Mouse (Mus musculus): ENCODE measurements at regions not wholly inside any gene's neighbourhood (a gene's known extent, or its start where the extent isn't known, plus 50 kb on each side); places are given as distances from the start of the nearest gene placed in this dataset.

DNA sequence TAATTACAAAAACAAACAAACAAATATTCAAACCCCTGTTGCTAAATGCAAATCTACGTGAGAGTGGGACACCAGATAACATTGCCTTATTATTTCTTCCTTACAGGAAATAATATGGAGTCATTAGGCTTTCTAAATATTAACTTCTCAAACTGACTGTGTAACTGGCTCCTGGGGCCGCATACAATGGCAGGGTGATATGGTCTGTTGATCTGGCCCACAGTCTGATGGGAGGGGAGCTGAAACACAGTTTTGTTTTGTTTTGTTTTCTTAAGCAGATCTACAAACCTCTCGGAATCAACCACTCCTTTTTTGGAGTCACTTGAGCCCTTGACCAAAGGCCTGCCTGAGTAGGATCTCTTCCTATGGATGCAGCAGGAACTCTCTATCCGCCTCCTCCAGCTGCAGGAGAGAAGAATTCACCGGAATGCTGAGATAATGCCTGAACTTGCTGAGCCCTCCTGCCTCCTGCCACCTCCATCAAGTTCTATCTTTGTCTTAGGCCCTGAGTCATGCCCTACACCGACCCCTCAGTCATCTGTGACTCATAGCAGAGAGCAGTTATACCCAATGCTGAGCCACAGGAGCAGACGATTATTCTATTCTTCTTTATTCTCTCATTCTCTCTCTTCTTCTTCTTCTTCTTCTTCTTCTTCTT lies 534.5 kb upstream of the Btbd3 start:
- TF ChIP-seq POLR2A (IDR thresholded peaks at IDR 0.05; ENCODE audit: borderline replicate concordance, extremely low read depth, low read depth, low read length) (no peak), CTCF (IDR thresholded peaks at IDR 0.05; ENCODE audit: insufficient read depth, low read length) (no peak)

Measured in lung, adult 2 months (tissue).